In the genomic region with DNA sequence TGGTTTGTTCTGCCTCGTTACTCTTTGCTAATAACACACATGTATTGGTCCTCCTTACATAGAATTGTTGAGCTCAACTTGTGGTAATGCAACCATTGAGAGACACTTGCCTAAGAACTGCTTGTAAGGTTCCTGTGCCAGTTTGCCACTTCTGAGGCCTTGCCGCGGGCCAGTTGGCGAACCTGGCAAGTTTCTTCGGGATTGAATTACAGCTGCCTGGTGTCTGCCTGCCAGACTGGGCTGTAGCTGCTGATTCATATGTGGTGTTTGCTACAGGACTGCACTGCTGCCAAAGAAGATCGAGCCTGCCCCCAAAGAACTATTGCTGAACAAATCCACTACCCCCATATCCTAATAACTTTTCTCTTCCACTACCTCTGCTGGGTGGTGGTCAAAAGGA, we compare ENCODE assay signal across 15 mouse cellular contexts. TPM values are rescaled to one million over a fixed set of nuclear protein-coding genes. Genes with fewer than 3 reads are reported as not detected.
"Had no signal": no experiment of that assay in that cellular context is flagged by ENCODE, and none has a peak within 500 bp of the region (broad histone marks: within the 10 kb centered on the region; RNA-seq: fewer than 3 reads in every experiment).

No protein-coding gene starts in this region.

- H3K9ac ChIP-seq: limb, embryonic 13.5 days; liver, embryonic 14.5 days; midbrain, embryonic 12.5 days had no signal

- H3K27ac ChIP-seq: limb, embryonic 13.5 days; liver, embryonic 14.5 days; midbrain, embryonic 12.5 days had no signal

- DNase-seq: kidney, postnatal 14 days; left cerebral cortex, postnatal 4 days; lung, adult 18-20 months; right cerebral cortex, adult 18-20 months; right cerebral cortex, postnatal 25 days; spleen, adult 18-20 months; thymus, adult 18-20 months; thymus, postnatal 14 days had no signal

- H3K27me3 ChIP-seq: limb, embryonic 13.5 days; midbrain, embryonic 12.5 days had no signal

- H3K36me3 ChIP-seq: limb, embryonic 13.5 days; midbrain, embryonic 12.5 days had no signal

- H3K4me2 ChIP-seq: limb, embryonic 13.5 days; midbrain, embryonic 12.5 days had no signal

- H3K9me3 ChIP-seq: limb, embryonic 13.5 days; midbrain, embryonic 12.5 days had no signal

- H3K4me1 ChIP-seq: limb, embryonic 13.5 days; midbrain, embryonic 12.5 days had no signal

- H3K4me3 ChIP-seq: limb, embryonic 13.5 days; midbrain, embryonic 12.5 days had no signal

RNA-seq across cellular contexts. Expression of a gene that starts 34.3 kb away (rescaled TPM):
- total RNA-seq: layer of hippocampus, postnatal 14 days; left cerebral cortex, adult 18-20 months; left cerebral cortex, postnatal 10 days; midbrain, postnatal 0 days had no signal
